Mouse (Mus musculus): ENCODE results near the gene Ap1m2. TPM values are rescaled to one million over a fixed set of nuclear protein-coding genes. Genes with fewer than 3 reads are reported as not detected.
"Not testable (repeated sequence)": the region's sequence is repeated elsewhere in the genome, so short reads cannot be mapped to it uniquely, and the experiment has no call there.

The Ap1m2 gene
- polyA plus RNA-seq, 1 experiment from 2014 or later: 2.1 TPM

- Histone ChIP-seq H3K36me3 (peaks cover 13% of the 10 kb centered on the region), H3K27me3 (replicated peaks) (no peaks in the 10 kb centered on the region), H3K9me3 (no peaks in the 10 kb centered on the region), H3K4me1 (peaks cover 43% of the 10 kb centered on the region), H3K27ac (replicated peaks) (no peak overlapping the region), H3K4me3 (no peak overlapping the region), H3K4me2 (no peak overlapping the region), H3K9ac (no peak overlapping the region)
- WGBS: 68% methylated on average over 11 of the region's 11 CpGs
- no peak for ATAC-seq (ENCODE audit: extremely low read depth, insufficient number of reproducible peaks, low FRiP score, low TSS enrichment)
Observed at GRCm38 (mm10) chr9:21324269-21324668, 12.1 kb upstream of the Ap1m2 start.

GRCm38 (mm10) chr9:21322917-21323297 lies 10.8 kb upstream of the Ap1m2 start:
- not testable (repeated sequence) for H3K27me3 ChIP-seq (replicated peaks); H3K9me3 ChIP-seq; H3K4me3 ChIP-seq; H3K9ac ChIP-seq; ATAC-seq (ENCODE audit: extremely low read depth, insufficient number of reproducible peaks, low FRiP score, low TSS enrichment); H3K27ac ChIP-seq (replicated peaks)
- 82% methylated on average over 8 of the region's 8 CpGs for WGBS
- peaks cover 32% of the 10 kb centered on the region for H3K4me1 ChIP-seq
- peak overlapping the region; percentile 94 for H3K4me2 ChIP-seq
- H3K36me3 ChIP-seq: peaks cover 13% of the 10 kb centered on the region

DNA sequence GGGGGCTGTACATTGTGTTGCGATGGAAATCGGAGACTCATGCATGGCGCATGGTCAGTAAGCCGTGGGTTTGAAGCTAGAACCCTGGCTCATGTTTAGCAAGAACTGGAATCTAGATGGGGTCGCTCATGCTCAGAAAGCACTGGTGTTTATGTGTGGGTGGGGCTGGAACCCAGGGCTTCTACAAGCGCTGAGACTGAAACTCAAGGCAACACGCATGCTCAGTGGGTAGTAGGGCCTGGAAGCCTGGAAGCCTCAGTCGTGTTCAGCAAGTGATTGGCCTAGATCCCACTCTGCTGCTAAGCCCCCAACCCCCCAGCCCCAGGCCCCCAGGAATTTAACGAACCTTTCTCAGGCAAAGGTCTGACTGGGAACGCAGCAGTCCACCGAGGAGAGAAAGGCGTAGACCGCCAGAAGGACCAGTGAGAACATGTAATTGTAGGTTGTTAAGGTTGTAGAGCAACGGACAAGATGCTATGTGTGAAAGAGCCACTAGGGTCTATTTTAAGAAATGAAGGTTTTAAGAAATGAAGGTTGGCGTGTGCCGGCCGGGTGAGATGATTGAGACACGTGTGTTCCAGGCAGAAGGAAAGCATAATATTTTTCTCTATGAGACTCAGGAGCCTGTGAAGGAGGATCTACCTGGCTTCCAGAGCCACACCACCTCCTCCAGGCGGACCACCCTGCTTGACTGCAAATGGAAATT lies 10.2 kb upstream of the Ap1m2 start:
- Histone ChIP-seq H3K9ac (peak overlapping the region; percentile 92), H3K4me3 (peak overlapping the region; percentile 78), H3K4me1 (peaks cover 27% of the 10 kb centered on the region), H3K27me3 (replicated peaks) (no peaks in the 10 kb centered on the region), H3K9me3 (no peaks in the 10 kb centered on the region), H3K27ac (replicated peaks) (peak overlapping the region; percentile 81), H3K4me2 (peak overlapping the region; percentile 94), H3K36me3 (peaks cover 13% of the 10 kb centered on the region)
- WGBS: 73% methylated on average over 19 of the region's 19 CpGs
- ATAC-seq (ENCODE audit: extremely low read depth, insufficient number of reproducible peaks, low FRiP score, low TSS enrichment): no peak

GRCm38 (mm10) chr9:21321513-21321835 lies 9.3 kb upstream of the Ap1m2 start:
- peak; percentile 3; the same call in 1 of the 2 replicates for ATAC-seq (ENCODE audit: extremely low read depth, insufficient number of reproducible peaks, low FRiP score, low TSS enrichment)

GRCm38 (mm10) chr9:21320619-21321512 lies 8.7 kb upstream of the Ap1m2 start, which contains the start of gene Slc44a2:
Gene Slc44a2, plus strand, starts transcription at chr9:21320698.
- WGBS: under 1% methylated on average over 52 of the region's 52 CpGs
- H3K27me3 ChIP-seq (replicated peaks): no peaks in the 10 kb centered on the region
- peak; percentile 91 for ATAC-seq (ENCODE audit: extremely low read depth, insufficient number of reproducible peaks, low FRiP score, low TSS enrichment)

More at GRCm38 (mm10) chr9:21321513-21321835, 9.3 kb upstream of the Ap1m2 start:
- H3K4me1 ChIP-seq: peaks cover 24% of the 10 kb centered on the region
- peak overlapping the region; percentile 78 for H3K4me3 ChIP-seq
- 2% methylated on average over 6 of the region's 6 CpGs for WGBS
- H3K27ac ChIP-seq (replicated peaks): peak overlapping the region; percentile 81
- peaks cover 11% of the 10 kb centered on the region for H3K36me3 ChIP-seq
- H3K9me3 ChIP-seq: no peaks in the 10 kb centered on the region
- H3K4me2 ChIP-seq: peak overlapping the region; percentile 94
- H3K27me3 ChIP-seq (replicated peaks): no peaks in the 10 kb centered on the region
- H3K9ac ChIP-seq: peak overlapping the region; percentile 92

GRCm38 (mm10) chr9:21320280-21320618 lies 8.1 kb upstream of the Ap1m2 start:
- Histone ChIP-seq H3K9ac (peak overlapping the region; percentile 92), H3K36me3 (peaks cover 6% of the 10 kb centered on the region), H3K9me3 (no peaks in the 10 kb centered on the region), H3K27ac (replicated peaks) (0 out of 2 replicates have a peak overlapping the region, but pooled peaks have one; percentile 81), H3K27me3 (replicated peaks) (no peaks in the 10 kb centered on the region), H3K4me1 (peaks cover 24% of the 10 kb centered on the region), H3K4me3 (peak overlapping the region; percentile 78), H3K4me2 (peak overlapping the region; percentile 94)
- ATAC-seq (ENCODE audit: extremely low read depth, insufficient number of reproducible peaks, low FRiP score, low TSS enrichment): no peak
- WGBS: 30% methylated on average over 4 of the region's 4 CpGs

More at GRCm38 (mm10) chr9:21320619-21321512, 8.7 kb upstream of the Ap1m2 start, which contains the start of gene Slc44a2:
- H3K36me3 ChIP-seq: peaks cover 8% of the 10 kb centered on the region
- peaks cover 24% of the 10 kb centered on the region for H3K4me1 ChIP-seq
- H3K9me3 ChIP-seq: no peaks in the 10 kb centered on the region
- peak within 1 kb of the TSS; percentile 92 for H3K9ac ChIP-seq
- peak within 1 kb of the TSS; percentile 81 for H3K27ac ChIP-seq (replicated peaks)
- peak within 1 kb of the TSS; percentile 78 for H3K4me3 ChIP-seq
- peak within 1 kb of the TSS; percentile 94 for H3K4me2 ChIP-seq

DNA sequence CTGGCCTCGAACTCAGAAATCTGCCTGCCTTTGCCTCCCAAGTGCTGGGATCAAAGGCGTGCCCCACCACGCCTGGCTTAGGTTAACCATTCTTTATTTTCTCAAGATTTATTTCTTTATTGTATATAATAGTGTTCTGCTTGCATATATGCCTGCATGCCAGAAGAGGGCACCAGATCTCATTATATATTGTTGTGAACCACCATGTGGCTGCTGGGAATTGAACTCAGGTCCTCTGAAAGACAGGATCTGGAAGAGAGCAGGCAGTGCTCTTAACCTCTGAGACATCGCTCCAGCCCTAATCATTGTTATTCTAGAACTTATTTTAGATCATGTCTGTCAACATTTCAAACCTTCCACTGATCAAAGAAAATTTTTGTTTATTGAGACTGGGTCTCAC lies 7.4 kb upstream of the Ap1m2 start:
- no peak for ATAC-seq (ENCODE audit: extremely low read depth, insufficient number of reproducible peaks, low FRiP score, low TSS enrichment)
- Histone ChIP-seq H3K4me1 (peaks cover 24% of the 10 kb centered on the region), H3K27me3 (replicated peaks) (no peaks in the 10 kb centered on the region), H3K4me2 (no peak overlapping the region), H3K9me3 (no peaks in the 10 kb centered on the region), H3K36me3 (peaks cover under 1% of the 10 kb centered on the region; the same call in 1 of the 2 replicates), H3K9ac (no peak overlapping the region), H3K4me3 (no peak overlapping the region), H3K27ac (replicated peaks) (no peak overlapping the region)
- WGBS: 92% methylated on average over 4 of the region's 4 CpGs

GRCm38 (mm10) chr9:21318792-21319191 lies 6.7 kb upstream of the Ap1m2 start:
- Histone ChIP-seq H3K36me3 (no peaks in the 10 kb centered on the region), H3K4me2 (no peak overlapping the region), H3K27ac (replicated peaks) (no peak overlapping the region), H3K4me3 (no peak overlapping the region), H3K9me3 (no peaks in the 10 kb centered on the region), H3K27me3 (replicated peaks) (no peaks in the 10 kb centered on the region), H3K4me1 (peaks cover 24% of the 10 kb centered on the region), H3K9ac (no peak overlapping the region)
- ATAC-seq (ENCODE audit: extremely low read depth, insufficient number of reproducible peaks, low FRiP score, low TSS enrichment): no peak
- 85% methylated on average over 6 of the region's 6 CpGs for WGBS

- Histone ChIP-seq H3K4me2 (no peak overlapping the region), H3K27ac (replicated peaks) (no peak overlapping the region), H3K27me3 (replicated peaks) (peaks cover 12% of the 10 kb centered on the region), H3K4me1 (peaks cover 19% of the 10 kb centered on the region), H3K9me3 (no peaks in the 10 kb centered on the region), H3K9ac (no peak overlapping the region), H3K4me3 (no peak overlapping the region), H3K36me3 (no peaks in the 10 kb centered on the region)
- 75% methylated on average over 7 of the region's 7 CpGs for WGBS
- ATAC-seq (ENCODE audit: extremely low read depth, insufficient number of reproducible peaks, low FRiP score, low TSS enrichment): no peak
Observed at GRCm38 (mm10) chr9:21316696-21317095, 4.6 kb upstream of the Ap1m2 start.

DNA sequence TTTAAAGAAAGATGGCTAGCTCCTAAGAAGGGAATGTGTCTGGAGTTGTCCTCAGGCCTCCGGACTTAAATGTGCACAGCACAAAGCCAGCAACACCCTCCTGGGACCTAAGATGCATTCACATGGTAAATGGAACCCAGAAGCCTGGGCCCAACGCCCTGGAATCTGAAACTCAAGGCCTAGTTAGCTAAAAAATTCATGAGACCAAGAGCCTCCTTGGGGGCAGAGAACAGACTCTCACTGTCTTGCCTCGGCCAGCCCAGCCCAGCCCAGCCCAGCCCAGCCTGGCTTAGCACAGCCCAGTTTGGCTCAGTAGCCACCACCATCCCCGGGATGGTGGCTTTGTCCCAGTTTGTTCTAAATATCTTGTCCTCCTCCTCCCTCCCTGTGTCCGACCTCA lies 3.3 kb upstream of the Ap1m2 start:
- Histone ChIP-seq H3K9ac (peak overlapping the region; percentile 6; the same call in 1 of the 2 replicates), H3K4me1 (peaks cover 11% of the 10 kb centered on the region), H3K4me3 (no peak overlapping the region), H3K27ac (replicated peaks) (no peak overlapping the region), H3K27me3 (replicated peaks) (peaks cover 20% of the 10 kb centered on the region), H3K36me3 (no peaks in the 10 kb centered on the region), H3K9me3 (no peaks in the 10 kb centered on the region), H3K4me2 (no peak overlapping the region)
- 54% methylated on average over 5 of the region's 5 CpGs for WGBS
- ATAC-seq (ENCODE audit: extremely low read depth, insufficient number of reproducible peaks, low FRiP score, low TSS enrichment): no peak

- Histone ChIP-seq H3K4me1 (peaks cover 6% of the 10 kb centered on the region), H3K4me3 (no peak overlapping the region), H3K36me3 (no peaks in the 10 kb centered on the region), H3K9me3 (no peaks in the 10 kb centered on the region), H3K27ac (replicated peaks) (no peak overlapping the region), H3K4me2 (no peak overlapping the region), H3K27me3 (replicated peaks) (peaks cover 22% of the 10 kb centered on the region), H3K9ac (0 out of 2 replicates have a peak overlapping the region, but pooled peaks have one; percentile 6)
- 81% methylated on average over 9 of the region's 9 CpGs for WGBS
- ATAC-seq (ENCODE audit: extremely low read depth, insufficient number of reproducible peaks, low FRiP score, low TSS enrichment): no peak
Observed at GRCm38 (mm10) chr9:21314367-21315140, 2.4 kb upstream of the Ap1m2 start.
